Mouse (Mus musculus): ENCODE data around the gene Gm14137. TPM values are rescaled to one million over a fixed set of nuclear protein-coding genes. Genes with fewer than 3 reads are reported as not detected.

The Gm14137 gene
- polyA plus RNA-seq, 1 experiment from 2014 or later, result 0.32 TPM

GRCm38 (mm10) chr2:119203871-119204460 lies 29.7 kb downstream of the Gm14137 start:
- no peak for ATAC-seq (ENCODE audit: insufficient read depth)
- Histone ChIP-seq H3K4me3 (ENCODE audit: low read depth, low read length) (no peak overlapping the region), H3K27me3 (ENCODE audit: insufficient read depth, low read length) (no peaks in the 10 kb centered on the region), H3K27ac (ENCODE audit: low read depth) (peak overlapping the region; percentile 42; the same call in 1 of the 2 replicates), H3K36me3 (ENCODE audit: insufficient read depth) (no peaks in the 10 kb centered on the region), H3K4me1 (ENCODE audit: insufficient read depth) (no peaks in the 10 kb centered on the region), H3K4me2 (no peak overlapping the region), H3K9me3 (ENCODE audit: low read depth, low read length) (no peaks in the 10 kb centered on the region), H3K9ac (no peak overlapping the region)
- 73% methylated on average over 4 of the region's 4 CpGs for WGBS
- TF ChIP-seq CTCF (IDR thresholded peaks at IDR 0.05; ENCODE audit: low read depth), result no peak
- no peak for DNase-seq

- ATAC-seq (ENCODE audit: insufficient read depth) (no peak; the same call in 1 of the 2 replicates), DNase-seq (no peak)
Observed at GRCm38 (mm10) chr2:119207961-119208343, 33.6 kb downstream of the Gm14137 start.

GRCm38 (mm10) chr2:119208344-119209175 lies 34.3 kb downstream of the Gm14137 start, which contains the start of the genes Zfyve19 and Dnajc17:
Gene Zfyve19, plus strand, starts transcription at chr2:119208617.
Gene Dnajc17, minus strand, starts transcription at chr2:119208795.
- no peaks in the 10 kb centered on the region for H3K9me3 ChIP-seq (ENCODE audit: low read depth, low read length)
- H3K36me3 ChIP-seq (ENCODE audit: insufficient read depth), result peaks cover 28% of the 10 kb centered on the region; the same call in 1 of the 2 replicates
- H3K9ac ChIP-seq, result peak within 1 kb of the TSS; percentile 56
- WGBS, result under 1% methylated on average over 51 of the region's 51 CpGs
- DNase-seq (peak; percentile 98), ATAC-seq (ENCODE audit: insufficient read depth) (peak; percentile 98)
- no peaks in the 10 kb centered on the region for H3K27me3 ChIP-seq (ENCODE audit: insufficient read depth, low read length)
- peak within 1 kb of the TSS; percentile 91 for H3K27ac ChIP-seq (ENCODE audit: low read depth)
- H3K4me3 ChIP-seq (ENCODE audit: low read depth, low read length), result peak within 1 kb of the TSS; percentile 66
- peak within 1 kb of the TSS; percentile 71 for H3K4me2 ChIP-seq
- no peaks in the 10 kb centered on the region for H3K4me1 ChIP-seq (ENCODE audit: insufficient read depth)
- peak; percentile 4; the same call in 1 of the 2 replicates for TF ChIP-seq CTCF (IDR thresholded peaks at IDR 0.05; ENCODE audit: low read depth)

More at GRCm38 (mm10) chr2:119207961-119208343, 33.6 kb downstream of the Gm14137 start:
- Histone ChIP-seq H3K4me2 (peak overlapping the region; percentile 71), H3K27me3 (ENCODE audit: insufficient read depth, low read length) (no peaks in the 10 kb centered on the region), H3K27ac (ENCODE audit: low read depth) (peak overlapping the region; percentile 91), H3K4me1 (ENCODE audit: insufficient read depth) (no peaks in the 10 kb centered on the region), H3K4me3 (ENCODE audit: low read depth, low read length) (peak overlapping the region; percentile 66), H3K9ac (peak overlapping the region; percentile 56), H3K36me3 (ENCODE audit: insufficient read depth) (peaks cover 22% of the 10 kb centered on the region; the same call in 1 of the 2 replicates), H3K9me3 (ENCODE audit: low read depth, low read length) (no peaks in the 10 kb centered on the region)
- TF ChIP-seq CTCF (IDR thresholded peaks at IDR 0.05; ENCODE audit: low read depth), result no peak
- 21% methylated on average over 6 of the region's 6 CpGs for WGBS

GRCm38 (mm10) chr2:119209176-119209507 lies 34.8 kb downstream of the Gm14137 start:
- DNase-seq (peak; percentile 34), ATAC-seq (ENCODE audit: insufficient read depth) (no peak)
- Histone ChIP-seq H3K36me3 (ENCODE audit: insufficient read depth) (peaks cover 30% of the 10 kb centered on the region; the same call in 1 of the 2 replicates), H3K27ac (ENCODE audit: low read depth) (no peak overlapping the region), H3K27me3 (ENCODE audit: insufficient read depth, low read length) (no peaks in the 10 kb centered on the region), H3K9ac (peak overlapping the region; percentile 52), H3K4me3 (ENCODE audit: low read depth, low read length) (peak overlapping the region; percentile 66), H3K4me2 (peak overlapping the region; percentile 71), H3K4me1 (ENCODE audit: insufficient read depth) (no peaks in the 10 kb centered on the region), H3K9me3 (ENCODE audit: low read depth, low read length) (no peaks in the 10 kb centered on the region)
- under 1% methylated on average over 13 of the region's 13 CpGs for WGBS
- TF ChIP-seq CTCF (IDR thresholded peaks at IDR 0.05; ENCODE audit: low read depth), result no peak

Other genes starting within 250 kb of the Gm14137 start
- gene Chst14, start 248.0 kb upstream of the Gm14137 start, polyA plus RNA-seq (2014; fragmentation: Nextera tagmentation; extraction: Ambion mirVana), result 39.4 and 40.8 TPM in 2 replicates
- 19.9 and 21.0 TPM in 2 replicates for gene Ccdc32, start 145.1 kb upstream of the Gm14137 start, polyA plus RNA-seq (2014; fragmentation: Nextera tagmentation; extraction: Ambion mirVana)
- gene Rpusd2, start 139.7 kb upstream of the Gm14137 start, polyA plus RNA-seq (2014; fragmentation: Nextera tagmentation; extraction: Ambion mirVana), result 4.4 and 4.5 TPM in 2 replicates
- 57.3 and 58.1 TPM in 2 replicates for gene Knl1, start 127.4 kb upstream of the Gm14137 start, polyA plus RNA-seq (2014; fragmentation: Nextera tagmentation; extraction: Ambion mirVana)
- gene Rad51, start 61.7 kb upstream of the Gm14137 start, polyA plus RNA-seq (2014; fragmentation: Nextera tagmentation; extraction: Ambion mirVana), result 64.6 and 67.6 TPM in 2 replicates
- 36.1 and 38.9 TPM in 2 replicates for gene Rmdn3, start 17.5 kb upstream of the Gm14137 start, polyA plus RNA-seq (2014; fragmentation: Nextera tagmentation; extraction: Ambion mirVana)
- 24.9 and 25.3 TPM in 2 replicates for gene Gchfr, start 6.7 kb upstream of the Gm14137 start, polyA plus RNA-seq (2014; fragmentation: Nextera tagmentation; extraction: Ambion mirVana)
- 49.6 and 50.5 TPM in 2 replicates for gene Zfyve19, start 34.1 kb downstream of the Gm14137 start, polyA plus RNA-seq (2014; fragmentation: Nextera tagmentation; extraction: Ambion mirVana)
- 17.8 and 19.0 TPM in 2 replicates for gene Dnajc17, start 34.3 kb downstream of the Gm14137 start, polyA plus RNA-seq (2014; fragmentation: Nextera tagmentation; extraction: Ambion mirVana)
- 0.41 and 0.42 TPM in 2 replicates for gene Ppp1r14d, start 55.4 kb downstream of the Gm14137 start, polyA plus RNA-seq (2014; fragmentation: Nextera tagmentation; extraction: Ambion mirVana)
- gene Spint1, start 62.9 kb downstream of the Gm14137 start, polyA plus RNA-seq (2014; fragmentation: Nextera tagmentation; extraction: Ambion mirVana), result 25.4 and 25.5 TPM in 2 replicates
- gene Rhov, start 96.8 kb downstream of the Gm14137 start, polyA plus RNA-seq (2014; fragmentation: Nextera tagmentation; extraction: Ambion mirVana), result 0.11 and 0.24 TPM in 2 replicates
- 15.9 and 17.5 TPM in 2 replicates for gene Vps18, start 114.2 kb downstream of the Gm14137 start, polyA plus RNA-seq (2014; fragmentation: Nextera tagmentation; extraction: Ambion mirVana)
- gene Dll4, start 151.3 kb downstream of the Gm14137 start, polyA plus RNA-seq (2014; fragmentation: Nextera tagmentation; extraction: Ambion mirVana), result 8.1 and 10.0 TPM in 2 replicates
- 0.64 and 0.70 TPM in 2 replicates for gene Chac1, start 176.7 kb downstream of the Gm14137 start, polyA plus RNA-seq (2014; fragmentation: Nextera tagmentation; extraction: Ambion mirVana)